Mouse (Mus musculus) left cerebral cortex, adult 2 months (tissue): Measurements from ENCODE around the gene Shprh. TPM values are rescaled to one million over a fixed set of nuclear protein-coding genes. Genes with fewer than 3 reads are reported as not detected.
A peak's percentile ranks its signal among the peaks of the same experiment; 100 is the strongest.

ENCODE experiments used
- DNase-seq, 2 experiments: peaks; one replicate each; pipeline ENCODE4 v3.0.0; 2021 to 2022; ENCODE audit warnings: low spot score in 2 of 2, mixed read lengths in 1 of 2; ENCODE audit errors: extremely low spot score in 1 of 2
- H3K27ac ChIP-seq: fragments of 200-600 bp; 2 replicates; pipeline ENCODE4 v1.8.1; 2022
- H3K4me3 ChIP-seq: fragments of 200-600 bp; 2 replicates; pipeline ENCODE4 v1.8.1; 2022
- CTCF ChIP-seq: fragments of 200-600 bp; IDR thresholded peaks from 2 replicates; pipeline ENCODE4 v1.8.1; 2022; ENCODE audit warnings: antibody characterized with exemption, mild to moderate bottlenecking, moderate library complexity
- intact Hi-C: fragments of 180-260 bp; cut with DNase I; formaldehyde crosslinking; loops from one replicate; pipeline ENCODE4 v1.15.1; 2025
- long read RNA-seq, 2 experiments: library from polyadenylated mRNA; stranded (forward); transcript quantifications; one replicate each; pipeline ENCODE4 v2.0.0; 2021; ENCODE audit warnings: borderline mapping rate in 2 of 2
- total RNA-seq, 2 experiments: library from RNA; stranded (reverse); gene quantifications; 2 replicates each; pipeline ENCODE4 v1.2.3; 2021

Shprh gene
- total RNA-seq = 10 to 100 TPM; 36.9 to 42.2 TPM
- long read RNA-seq, experiment 1, full-length matches to known transcripts = 15 of 24 reads
- long read RNA-seq, experiment 1, partial matches to known transcripts = 4 of 24 reads
- long read RNA-seq, experiment 1, other reads (novel, unspliced or antisense) = 5 of 24 reads
- long read RNA-seq, experiment 2, full-length matches to known transcripts = 8 of 19 reads
- long read RNA-seq, experiment 2, partial matches to known transcripts = 3 of 19 reads
- long read RNA-seq, experiment 2, other reads (novel, unspliced or antisense) = 8 of 19 reads

DNA sequence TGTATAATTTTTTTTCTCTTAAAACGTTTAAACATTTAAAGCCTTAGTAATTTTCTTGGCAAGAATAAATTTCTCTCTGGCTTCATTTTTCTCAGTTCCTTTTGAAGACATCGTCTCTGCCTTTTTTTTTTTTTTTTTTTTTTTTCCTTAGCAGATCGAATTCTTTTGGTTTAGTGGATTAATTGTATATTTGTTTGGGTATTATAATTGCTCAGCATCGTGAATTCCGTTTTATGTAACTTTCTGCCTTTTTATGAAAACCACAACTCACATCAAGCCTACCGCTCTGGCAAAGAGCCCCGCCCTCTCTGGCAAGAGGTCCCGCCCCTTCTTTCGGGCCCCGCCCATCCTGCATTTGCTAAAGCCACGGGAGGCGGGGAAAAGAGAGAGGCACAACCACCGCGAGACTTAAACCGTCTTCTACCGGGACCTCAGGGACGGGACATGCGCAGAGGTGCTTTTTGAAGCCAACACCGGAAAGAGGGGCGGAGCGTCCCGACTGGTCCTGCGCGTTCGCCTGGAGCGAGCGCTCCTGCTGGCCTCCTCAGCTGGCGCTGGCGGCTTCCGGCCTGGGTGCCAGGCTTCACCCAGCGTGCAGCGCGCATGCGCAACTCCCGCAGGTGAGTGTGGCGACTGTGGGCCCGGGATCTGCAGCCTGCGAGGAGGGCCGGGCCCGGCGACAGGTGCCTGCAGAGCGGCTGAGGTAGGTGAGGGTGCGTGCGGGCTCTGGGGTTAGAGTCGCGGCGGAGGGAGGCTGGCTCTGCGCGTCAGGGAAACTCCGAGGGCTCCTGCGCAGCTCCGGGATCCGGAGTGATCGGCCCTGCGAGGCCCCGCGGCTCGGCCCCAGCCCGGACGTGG lies at the start of gene Shprh:
Gene Shprh (plus strand): TSS at position 544 of the 858 bp plus-strand sequence.
- Histone ChIP-seq H3K4me3 (peak within 1 kb of the TSS; percentile 96), H3K27ac (peak within 1 kb of the TSS; percentile 82)
- TF ChIP-seq CTCF = peak; percentile 33
- intact Hi-C loops = loop anchor here (2.0 kb wide), 1 partner anchor 196 kb away; no protein-coding TSS in a partner anchor
- DNase-seq = peak; percentile 94 to 97

DNA sequence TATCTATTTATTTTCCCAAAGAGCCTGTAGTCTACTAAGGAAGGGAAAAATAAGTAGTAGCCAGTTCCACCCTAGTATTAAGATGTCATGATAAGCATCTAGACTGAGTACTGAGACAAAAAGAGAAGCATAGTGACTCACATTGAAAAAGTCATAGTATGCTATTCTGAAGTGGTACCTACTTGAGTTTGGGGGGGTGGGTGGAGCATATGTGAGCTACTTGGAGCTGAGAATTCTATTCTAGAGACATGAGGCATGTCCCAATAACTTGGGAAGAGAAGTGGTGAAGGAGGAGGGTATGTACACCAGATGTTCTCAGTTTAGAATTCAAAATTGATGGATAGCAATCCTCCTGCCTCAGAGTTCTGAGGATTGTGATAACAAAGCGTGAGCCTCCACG lies 27.4 kb upstream of the Shprh start:
- Histone ChIP-seq H3K4me3 (no peak overlapping the region), H3K27ac (no peak overlapping the region)
- intact Hi-C loops = no loop called here
- DNase-seq = no peak
- no peak for TF ChIP-seq CTCF

DNA sequence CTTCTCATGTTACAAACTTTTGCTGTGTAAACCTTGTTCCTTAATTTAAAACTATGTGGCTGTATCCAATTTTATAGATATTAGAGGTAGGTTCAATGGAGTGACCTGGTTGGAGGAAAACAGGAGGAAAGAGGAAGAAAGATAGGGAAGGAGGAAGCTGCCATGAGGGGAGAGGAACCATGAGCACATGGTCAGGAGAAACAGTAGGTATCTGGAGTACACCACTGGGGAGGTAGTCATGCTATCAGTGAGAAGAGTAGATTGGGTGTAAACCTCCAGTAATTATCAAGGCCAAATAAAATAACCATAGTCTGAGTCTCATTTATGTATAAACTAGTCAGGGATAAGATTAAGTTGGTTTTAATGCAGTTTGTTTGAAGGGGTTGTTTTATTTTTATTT lies 3.6 kb upstream of the Shprh start:
- no peak for TF ChIP-seq CTCF
- intact Hi-C loops = no loop called here
- no peak for DNase-seq
- Histone ChIP-seq H3K4me3 (no peak overlapping the region), H3K27ac (no peak overlapping the region)

DNA sequence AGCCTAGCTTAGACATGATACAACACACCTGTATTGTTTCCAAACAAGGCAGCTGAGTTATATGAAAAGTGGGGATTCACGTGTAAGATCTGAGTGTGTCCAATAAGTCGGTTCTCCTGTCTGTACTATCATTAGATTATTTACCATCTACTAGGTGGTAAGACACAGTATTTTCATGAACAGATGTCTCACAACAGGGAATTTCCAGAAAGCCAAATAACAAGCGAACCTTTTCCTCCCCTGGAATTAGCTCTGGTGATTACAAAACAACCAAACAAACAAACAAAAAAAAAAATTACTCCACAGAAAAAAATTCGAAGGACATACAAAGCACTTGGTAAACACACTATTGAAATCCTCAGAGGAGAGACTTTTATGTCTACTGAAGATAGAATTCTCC lies 781 bp upstream of the Shprh start:
- TF ChIP-seq CTCF = no peak
- H3K4me3 ChIP-seq = peak overlapping the region; percentile 96
- no peak overlapping the region for H3K27ac ChIP-seq
- intact Hi-C loops = loop anchor here (2.0 kb wide), 1 partner anchor 196 kb away; no protein-coding TSS in a partner anchor
- DNase-seq = no peak

DNA sequence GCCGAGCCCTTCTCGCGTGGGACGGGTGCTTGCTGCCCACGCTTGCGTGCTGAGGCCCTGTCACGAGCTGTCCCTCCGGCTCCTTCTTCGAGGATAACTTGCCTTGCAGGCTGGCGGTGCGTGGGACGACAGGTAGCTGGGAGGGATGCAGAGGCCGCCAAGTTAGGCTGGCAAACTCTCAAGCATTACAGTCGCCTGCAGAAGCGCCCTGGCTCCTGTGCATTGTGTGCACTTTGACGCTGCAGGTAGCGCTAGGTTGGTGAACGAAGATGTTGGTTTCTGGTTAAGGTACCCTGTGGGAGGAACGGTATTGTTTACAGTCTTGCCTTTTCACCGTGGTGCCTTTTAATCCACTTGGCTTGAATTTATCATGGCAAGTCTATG lies 507 bp downstream of the Shprh start:
- no peak for DNase-seq
- intact Hi-C loops = loop anchor here (1.0 to 5.0 kb wide), 3 partner anchors 38 to 195 kb away; no protein-coding TSS in a partner anchor
- H3K4me3 ChIP-seq = peak overlapping the region; percentile 96
- H3K27ac ChIP-seq = peak overlapping the region; percentile 82
- no peak for TF ChIP-seq CTCF

DNA sequence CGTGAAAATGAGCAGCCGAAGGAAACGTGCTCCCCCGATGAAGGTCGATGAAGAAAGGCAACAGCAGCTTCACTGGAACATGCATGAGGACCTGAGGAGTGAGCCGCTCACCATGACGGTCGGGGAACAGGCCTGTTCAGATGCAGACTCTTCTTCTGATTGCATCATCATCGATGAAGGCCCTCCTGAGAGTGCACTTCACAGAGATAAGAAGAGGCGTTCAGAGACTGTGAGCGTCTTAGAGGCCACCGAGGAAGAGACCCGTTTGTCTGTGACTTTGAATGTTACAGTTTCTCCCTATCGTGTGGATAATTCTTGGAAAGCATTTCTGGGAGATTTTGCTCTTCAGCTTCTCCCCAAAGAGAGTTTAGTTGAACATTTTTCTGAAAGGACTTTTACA lies 2.4 kb downstream of the Shprh start:
- H3K4me3 ChIP-seq = no peak overlapping the region
- no peak overlapping the region for H3K27ac ChIP-seq
- TF ChIP-seq CTCF = no peak
- intact Hi-C loops = loop anchor here (5.0 kb wide), 1 partner anchor 36 kb away; no protein-coding TSS in a partner anchor
- no peak for DNase-seq

DNA sequence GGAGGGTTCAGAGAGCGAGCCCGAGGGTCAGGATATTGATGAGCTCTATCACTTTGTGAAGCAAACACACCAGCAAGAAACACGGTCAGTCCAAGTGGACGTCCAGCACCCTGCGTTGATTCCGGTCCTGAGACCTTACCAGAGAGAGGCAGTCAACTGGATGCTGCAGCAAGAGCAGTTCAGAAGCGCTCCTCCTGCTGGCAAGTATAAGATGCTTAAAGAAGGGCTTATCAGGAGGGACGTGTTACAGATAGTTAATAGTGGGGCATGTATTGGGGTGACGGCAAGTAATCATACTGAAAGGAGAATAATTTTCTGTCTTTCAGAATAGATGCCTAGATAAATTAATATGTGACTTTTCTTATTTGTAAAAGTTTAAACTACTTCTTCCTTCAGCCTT lies 7.8 kb downstream of the Shprh start:
- Histone ChIP-seq H3K27ac (no peak overlapping the region), H3K4me3 (no peak overlapping the region)
- no peak for DNase-seq
- TF ChIP-seq CTCF = no peak; the same call in 1 of the 2 replicates
- intact Hi-C loops = no loop called here

DNA sequence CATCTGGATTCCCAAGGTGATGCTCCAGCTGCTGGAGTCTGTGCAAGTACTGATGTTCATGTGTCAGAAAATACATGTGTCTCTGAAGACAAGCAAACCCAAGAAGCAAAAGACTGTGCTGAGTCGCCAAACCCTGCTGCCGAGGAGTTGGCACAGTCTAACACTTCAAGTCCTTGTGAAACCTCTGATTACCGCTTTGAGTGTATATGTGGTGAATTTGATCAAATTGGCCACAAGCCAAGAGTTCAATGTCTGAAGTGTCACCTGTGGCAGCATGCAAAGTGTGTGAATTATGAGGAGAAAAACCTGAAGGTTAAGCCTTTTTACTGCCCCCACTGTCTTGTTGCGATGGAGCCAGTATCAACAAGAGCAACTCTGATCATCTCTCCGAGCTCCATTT lies 15.3 kb downstream of the Shprh start:
- Histone ChIP-seq H3K27ac (no peak overlapping the region), H3K4me3 (no peak overlapping the region)
- intact Hi-C loops = loop anchor here (5.0 kb wide), 1 partner anchor 33 kb away; no protein-coding TSS in a partner anchor
- DNase-seq = no peak
- TF ChIP-seq CTCF = no peak

DNA sequence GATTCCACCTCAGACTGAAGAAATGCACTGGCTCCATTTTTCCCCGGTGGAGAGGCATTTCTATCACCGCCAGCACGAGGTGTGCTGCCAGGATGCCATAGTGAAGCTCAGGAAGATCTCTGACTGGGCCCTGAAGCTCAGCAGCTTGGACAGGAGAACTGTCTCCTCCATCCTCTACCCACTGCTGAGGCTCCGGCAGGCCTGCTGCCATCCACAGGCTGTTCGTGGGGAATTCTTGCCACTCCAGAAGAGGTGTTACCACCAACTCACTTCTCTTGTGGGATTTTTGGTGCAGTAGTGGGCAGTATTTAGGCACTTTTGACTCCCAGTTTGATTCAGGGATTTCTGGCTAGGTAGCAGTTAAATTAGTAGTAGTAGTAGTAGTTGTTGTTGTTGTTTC lies 21.0 kb downstream of the Shprh start:
- TF ChIP-seq CTCF = no peak
- Histone ChIP-seq H3K4me3 (no peak overlapping the region), H3K27ac (no peak overlapping the region)
- intact Hi-C loops = loop anchor here (5.0 kb wide), 1 partner anchor 763 kb away; no protein-coding TSS in a partner anchor
- no peak for DNase-seq

DNA sequence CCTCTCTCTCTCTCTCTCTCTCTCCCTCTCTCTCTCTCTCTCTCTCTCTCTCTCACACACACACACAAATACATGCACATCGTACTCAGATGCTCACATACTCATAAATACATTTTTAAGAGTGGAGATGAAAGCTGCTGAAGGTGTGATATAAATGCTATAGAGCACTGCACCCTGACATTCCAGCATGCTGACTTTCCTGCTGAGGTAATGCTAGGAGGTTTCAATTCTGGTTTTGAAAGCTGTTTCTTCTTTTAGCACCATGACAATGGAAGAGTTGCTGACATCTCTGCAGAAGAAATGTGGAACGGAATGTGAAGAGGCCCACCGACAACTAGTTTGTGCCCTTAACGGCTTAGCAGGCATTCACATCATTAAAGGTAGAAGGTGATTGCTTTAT lies 22.4 kb downstream of the Shprh start:
- intact Hi-C loops = loop anchor here (5.0 kb wide), 1 partner anchor 764 kb away; no protein-coding TSS in a partner anchor
- no peak for TF ChIP-seq CTCF
- H3K4me3 ChIP-seq = no peak overlapping the region
- no peak overlapping the region for H3K27ac ChIP-seq
- no peak for DNase-seq

DNA sequence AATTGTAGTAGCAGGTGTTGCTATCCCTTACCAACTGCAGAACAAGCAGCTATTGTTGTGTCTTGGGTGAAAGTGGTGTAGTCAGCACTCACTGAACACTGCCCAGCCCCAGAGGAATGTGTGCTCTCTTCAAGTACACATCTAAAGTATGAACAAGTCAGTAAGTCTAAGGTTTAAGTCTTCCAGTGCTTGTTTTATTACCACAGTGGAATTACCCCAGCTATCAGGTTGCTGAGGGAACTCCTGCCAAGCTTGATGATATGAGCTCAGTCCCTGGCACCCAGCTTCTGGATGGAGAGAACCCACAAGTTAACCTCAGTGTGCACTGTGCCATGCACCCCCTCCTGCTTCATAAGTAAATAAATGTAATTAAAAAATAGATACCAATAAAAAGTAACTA lies 23.3 kb downstream of the Shprh start:
- Histone ChIP-seq H3K27ac (no peak overlapping the region), H3K4me3 (no peak overlapping the region)
- no peak for DNase-seq
- intact Hi-C loops = loop anchor here (5.0 kb wide), 1 partner anchor 765 kb away; no protein-coding TSS in a partner anchor
- no peak for TF ChIP-seq CTCF

DNA sequence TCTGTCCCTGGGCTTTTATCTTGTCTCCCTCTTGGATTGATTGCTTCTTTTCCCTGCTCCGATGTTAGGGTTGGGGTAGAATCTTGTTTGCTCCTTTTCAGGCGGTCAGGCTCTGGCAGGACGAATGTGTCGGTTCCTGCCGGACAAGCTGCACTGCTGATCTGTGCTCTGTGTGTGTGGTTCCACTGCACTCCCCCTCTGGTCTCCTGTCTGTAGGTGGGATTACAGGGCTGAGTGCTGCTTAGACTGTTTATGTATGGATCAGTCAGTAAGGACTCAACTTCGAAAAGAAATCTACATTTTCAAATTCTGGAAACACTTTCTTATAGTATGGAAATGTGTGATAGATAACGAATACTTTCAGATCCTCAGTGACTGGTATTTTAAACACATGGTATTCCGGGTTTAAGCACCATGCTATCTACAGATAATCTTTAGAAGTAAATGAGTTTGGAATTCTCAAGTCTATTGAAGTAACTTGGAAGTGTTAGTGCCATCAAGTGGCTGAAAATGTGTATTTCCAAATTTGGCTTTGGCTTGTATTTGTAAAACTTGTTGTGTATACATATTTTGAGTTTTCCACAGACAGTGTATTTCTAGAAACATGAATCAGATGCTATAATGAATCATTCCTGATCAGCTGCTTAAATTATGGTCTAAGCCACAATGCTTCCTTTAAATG lies 26.7 kb downstream of the Shprh start:
- intact Hi-C loops = loop anchor here (5.0 kb wide), 1 partner anchor 819 kb away; no protein-coding TSS in a partner anchor
- peak; percentile 61 for TF ChIP-seq CTCF
- no peak for DNase-seq
- Histone ChIP-seq H3K27ac (no peak overlapping the region), H3K4me3 (no peak overlapping the region)
